Mouse (Mus musculus) inflammation-experienced regulatory T-cells, adult 6 months (primary cell): ENCODE results near the gene Keap1. TPM values are rescaled to one million over a fixed set of nuclear protein-coding genes. Genes with fewer than 3 reads are reported as not detected.
"Not testable (repeated sequence)": the region's sequence is repeated elsewhere in the genome, so short reads cannot be mapped to it uniquely, and the experiment has no call there.

Source experiments
- ATAC-seq: one replicate; pipeline ENCODE4 v1.8.0; 2017
- polyA plus RNA-seq, 3 experiments: library from polyadenylated mRNA; unstranded; fragments of 100-300 nt; shearing (Covaris generic); gene quantifications; one replicate each; pipeline ENCODE4 v1.2.1; 2017

The Keap1 gene
- polyA plus RNA-seq, 3 experiments from 2014 or later, result 20.8 to 28.9 (median 21.5) TPM

DNA sequence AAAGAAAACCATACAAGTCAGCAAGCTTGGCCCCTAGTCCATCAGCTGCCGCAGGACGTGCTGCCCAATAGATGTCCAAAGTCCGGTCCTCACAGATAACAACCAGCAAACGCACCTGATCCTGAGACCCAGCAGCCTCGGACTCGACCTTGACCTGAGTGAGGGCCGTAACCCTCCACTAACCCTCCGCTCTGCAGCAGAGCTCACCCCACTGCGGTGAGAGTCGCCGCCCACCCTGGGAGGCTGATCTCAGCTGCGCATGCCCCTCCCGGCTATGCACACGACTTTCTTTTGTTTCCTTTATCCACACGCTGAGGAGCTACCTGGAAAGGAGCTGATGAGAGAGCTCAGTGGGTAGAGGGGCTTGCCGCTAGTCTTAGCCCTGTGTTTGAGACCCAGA lies 11.8 kb downstream of the Keap1 start:
- no peak for ATAC-seq

GRCm38 (mm10) chr9:21225415-21225758 lies 13.8 kb downstream of the Keap1 start:
- ATAC-seq, result no peak

DNA sequence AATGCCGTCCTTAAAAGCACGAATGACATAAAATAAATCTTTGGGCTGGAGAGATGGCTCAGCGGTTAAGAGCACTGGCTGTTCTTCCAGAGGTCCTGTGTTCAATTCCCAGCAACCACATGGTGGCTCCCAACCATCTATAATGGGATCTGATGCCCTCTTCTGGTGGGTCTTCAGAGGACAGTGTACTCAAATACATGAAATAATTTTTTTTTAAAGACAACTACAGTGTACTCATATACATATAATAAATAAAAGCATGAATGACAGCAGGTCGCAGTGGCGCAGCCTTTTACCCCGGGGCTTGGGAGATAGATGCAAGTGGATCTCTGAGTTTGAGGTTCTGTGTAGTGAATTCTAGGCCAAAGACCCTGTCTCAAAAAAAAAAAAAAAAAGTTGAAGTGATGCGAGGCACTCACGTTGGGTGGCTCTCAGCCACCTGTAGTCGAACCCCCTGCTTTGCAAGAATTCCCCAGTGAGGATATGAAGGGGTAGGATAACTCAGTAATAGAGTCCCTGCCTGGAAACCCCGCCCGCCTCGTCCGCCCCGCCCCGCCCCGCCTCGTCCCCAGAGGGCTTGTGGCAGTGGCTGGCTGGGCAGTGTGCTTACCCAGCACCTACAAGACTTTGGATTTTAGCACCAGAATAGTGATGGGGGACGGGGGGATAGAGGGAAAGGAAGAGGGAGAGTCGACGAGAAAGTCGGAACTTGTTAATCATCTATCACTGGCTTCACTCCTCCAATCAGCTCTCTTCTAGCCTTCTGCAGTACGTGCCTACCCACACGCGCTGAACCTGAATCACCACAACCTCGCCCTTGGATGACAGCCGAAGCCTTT lies 14.4 kb downstream of the Keap1 start:
- peak; percentile 30 for ATAC-seq

DNA sequence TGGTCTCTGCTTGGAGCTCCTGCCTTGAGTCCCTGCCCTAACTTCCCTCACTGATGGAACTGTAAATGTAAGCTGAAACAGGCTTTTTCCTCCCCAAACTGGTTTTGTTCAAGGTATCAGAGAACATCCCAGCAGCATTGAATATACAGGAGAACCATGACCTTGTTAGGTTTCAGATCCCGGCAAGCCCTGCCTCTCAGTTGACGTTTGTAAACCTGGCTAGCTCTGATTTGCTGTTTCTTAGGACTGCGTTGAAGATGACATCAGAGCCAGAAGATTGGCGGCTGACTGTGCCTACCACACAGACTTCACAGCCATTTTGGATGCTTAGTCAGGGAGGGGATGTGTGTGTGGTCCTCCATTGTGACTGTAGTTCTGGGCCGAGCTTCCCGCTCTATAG lies 15.3 kb downstream of the Keap1 start:
- no peak for ATAC-seq

GRCm38 (mm10) chr9:21223490-21223889 lies 15.7 kb downstream of the Keap1 start:
- ATAC-seq, result not testable (repeated sequence)

GRCm38 (mm10) chr9:21221383-21221929 lies 17.7 kb downstream of the Keap1 start:
- peak; percentile 69 for ATAC-seq

- ATAC-seq, result peak; percentile 94
These were observed 18.4 kb downstream of the Keap1 start for GRCm38 (mm10) chr9:21220490-21221382.

GRCm38 (mm10) chr9:21219820-21220219 lies 19.3 kb downstream of the Keap1 start:
- no peak for ATAC-seq

GRCm38 (mm10) chr9:21216050-21216841 lies 22.9 kb downstream of the Keap1 start:
- ATAC-seq, result no peak

DNA sequence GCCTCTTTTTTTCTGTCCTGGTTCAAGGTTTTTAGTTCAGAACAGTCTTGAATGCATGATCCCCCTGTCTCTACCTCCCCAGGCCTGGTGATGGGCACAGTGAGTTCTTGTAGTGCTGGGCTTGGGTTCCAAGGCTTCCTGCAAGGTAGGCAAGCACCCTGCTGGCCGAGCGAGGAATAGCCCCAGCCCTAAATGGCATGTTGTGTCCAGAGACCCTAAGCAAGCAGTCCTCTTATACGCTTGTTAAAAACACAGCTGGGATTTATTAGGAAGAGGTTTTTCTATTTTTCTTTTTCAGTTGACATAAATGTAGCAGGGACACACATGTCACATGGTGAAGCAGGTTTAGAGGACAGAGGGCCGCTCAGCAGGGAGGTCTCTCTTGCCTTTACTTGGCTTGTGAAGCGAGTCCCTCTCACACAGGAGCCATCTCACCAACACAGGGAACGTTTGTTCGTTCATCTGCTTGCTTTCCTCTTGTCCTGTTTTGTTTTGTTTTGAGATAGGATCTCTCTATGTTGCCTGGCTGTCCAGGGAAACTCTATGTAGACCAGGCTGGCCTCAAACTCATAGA lies 25.5 kb downstream of the Keap1 start:
- ATAC-seq, result no peak

DNA sequence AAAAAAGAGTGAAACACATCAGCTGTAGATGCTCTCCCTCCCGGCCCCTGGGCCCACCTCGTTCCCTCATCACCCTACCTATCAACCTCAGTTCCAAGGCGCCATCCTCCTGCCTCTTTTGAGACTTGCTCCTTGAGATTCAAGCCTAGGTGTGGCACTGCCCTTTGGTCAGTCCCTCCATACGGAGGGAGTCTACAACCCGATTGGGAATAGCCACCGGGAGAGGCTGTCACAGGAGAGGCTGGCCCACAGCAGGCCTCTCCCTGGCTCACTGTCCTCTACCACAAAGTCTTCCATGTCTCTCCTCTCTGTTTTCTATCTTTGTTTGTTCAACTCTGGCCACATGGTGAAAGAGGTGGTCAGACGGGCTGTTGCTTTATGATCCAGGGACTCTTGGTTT lies 27.5 kb downstream of the Keap1 start:
- no peak for ATAC-seq

DNA sequence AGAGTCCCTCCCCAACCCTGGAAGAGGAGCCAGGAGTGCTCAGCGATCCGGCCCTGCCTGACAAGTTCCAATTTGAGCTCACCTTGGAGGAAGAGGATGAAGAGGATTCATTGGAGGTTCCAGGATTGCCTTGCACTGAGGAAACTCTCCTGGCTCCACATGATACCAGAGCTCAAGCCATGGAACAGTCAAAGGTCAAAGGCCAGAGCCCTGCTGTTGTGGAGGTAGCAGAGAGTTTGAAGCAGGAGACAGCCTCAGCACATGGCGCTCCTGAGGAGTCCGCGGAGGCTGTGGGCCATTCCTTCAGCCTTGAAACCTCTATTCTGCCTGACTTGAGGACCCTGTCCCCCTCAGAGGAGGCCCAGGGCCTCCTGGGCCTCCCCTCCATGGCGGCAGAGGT lies 28.3 kb downstream of the Keap1 start:
- ATAC-seq, result no peak

DNA sequence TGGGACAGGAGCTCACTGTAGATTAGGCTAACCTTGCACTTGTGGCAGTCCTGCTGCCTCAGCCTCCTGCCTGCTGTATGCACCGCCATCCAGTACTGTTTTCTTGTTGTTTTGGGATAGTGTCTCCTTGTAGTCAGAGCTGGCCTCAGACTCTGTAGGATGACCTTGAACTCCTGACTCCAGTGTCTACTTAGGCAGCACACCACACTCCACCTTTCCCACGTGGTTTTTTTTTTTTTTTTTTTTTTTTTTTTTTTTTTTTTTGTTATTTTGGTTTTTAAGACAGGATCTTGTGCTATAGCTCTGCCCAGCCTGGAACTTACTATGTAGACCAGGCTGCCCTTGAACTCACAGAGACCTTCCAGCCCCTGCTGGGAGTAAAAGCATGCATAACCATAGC lies 30.5 kb downstream of the Keap1 start:
- no peak for ATAC-seq

DNA sequence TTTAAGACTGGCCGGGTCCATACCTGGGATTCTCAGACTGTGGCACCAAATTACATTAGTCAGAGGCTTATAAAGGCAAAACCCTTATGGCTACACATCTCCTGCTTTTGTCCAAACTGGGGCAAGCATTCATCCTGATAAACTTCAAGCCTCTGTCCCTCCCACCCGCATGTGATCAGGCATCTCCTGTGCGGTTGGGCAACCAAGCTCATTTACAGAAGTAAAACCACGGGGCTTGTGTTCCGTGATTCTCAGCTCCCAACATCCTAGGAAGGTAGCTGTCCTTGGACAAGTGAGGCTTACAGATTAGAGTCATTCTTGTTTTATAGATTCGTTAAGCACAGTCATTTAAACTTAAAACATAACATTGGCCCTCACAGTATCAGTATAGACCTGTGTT lies 32.3 kb downstream of the Keap1 start:
- ATAC-seq, result no peak

DNA sequence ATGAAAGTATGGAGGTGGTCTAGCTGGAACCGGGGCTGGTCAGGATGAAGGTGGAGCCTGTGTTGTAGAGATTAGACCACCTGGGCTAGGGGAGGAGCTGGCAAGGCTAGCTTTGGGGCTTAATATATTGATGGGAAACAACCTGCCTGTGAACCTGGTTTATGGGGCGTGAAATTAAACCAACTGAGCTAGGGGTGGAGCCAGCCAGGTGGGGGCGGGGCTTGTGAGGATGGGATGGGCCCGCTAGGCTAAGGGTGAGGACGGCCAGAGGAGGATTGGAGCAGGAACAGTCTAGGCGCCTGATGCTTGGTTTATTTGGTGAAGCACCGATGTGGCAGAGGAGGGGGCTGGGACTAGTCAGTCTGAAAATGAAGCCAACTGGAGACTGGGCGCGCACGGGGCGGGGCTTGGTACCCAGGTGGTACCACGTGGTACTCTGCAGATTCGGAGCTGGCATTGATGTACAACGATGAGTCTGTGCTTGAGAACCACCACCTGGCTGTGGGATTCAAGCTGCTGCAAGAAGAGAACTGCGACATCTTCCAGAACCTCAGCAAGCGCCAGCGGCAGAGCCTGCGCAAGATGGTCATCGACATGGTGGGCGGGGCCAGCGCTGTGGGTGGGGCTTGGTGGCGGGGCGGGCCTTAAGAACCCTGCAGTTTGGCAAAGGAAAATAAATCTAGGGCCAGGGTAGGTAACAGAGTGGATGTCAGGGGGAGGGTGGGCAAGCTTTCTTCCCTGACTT lies 34.5 kb downstream of the Keap1 start:
- ATAC-seq, result no peak

- ATAC-seq, result no peak
These were observed 35.0 kb downstream of the Keap1 start for GRCm38 (mm10) chr9:21204156-21204527.

GRCm38 (mm10) chr9:21198960-21199359 lies 40.2 kb downstream of the Keap1 start:
- no peak for ATAC-seq

DNA sequence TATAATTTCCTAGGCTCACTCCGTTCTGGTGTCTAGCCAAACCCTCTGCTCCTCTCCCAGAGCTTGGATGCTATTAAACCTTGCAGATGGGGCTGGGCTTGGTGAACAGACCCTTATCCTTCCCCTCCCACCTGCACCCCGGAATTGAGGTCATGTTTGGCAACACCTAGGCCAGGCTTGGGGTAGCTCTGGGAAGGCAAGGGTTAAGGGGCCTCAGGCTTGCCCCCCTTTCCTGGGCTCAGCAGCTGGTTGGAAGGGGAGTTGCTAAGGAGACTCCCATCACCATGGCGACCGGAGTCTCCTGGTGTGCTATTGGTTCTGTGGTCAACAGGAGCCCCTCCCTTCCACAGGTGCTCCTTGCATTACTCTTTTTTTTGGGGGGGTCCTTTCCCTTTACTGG lies 41.2 kb downstream of the Keap1 start:
- ATAC-seq, result no peak

GRCm38 (mm10) chr9:21196521-21197433 lies 42.4 kb downstream of the Keap1 start:
- no peak for ATAC-seq

GRCm38 (mm10) chr9:21195736-21196505 lies 43.2 kb downstream of the Keap1 start:
- not testable (repeated sequence) for ATAC-seq
